Mouse (Mus musculus) adrenal gland, adult 8-10 months (tissue): ENCODE measurements around the gene Zfp11. TPM values are rescaled to one million over a fixed set of nuclear protein-coding genes. Genes with fewer than 3 reads are reported as not detected.

Source experiments
- DNase-seq: peaks from one replicate; pipeline ENCODE4 v3.0.0; 2022
- total RNA-seq, 4 experiments: library from RNA; stranded (reverse); gene quantifications; 2 replicates each; pipeline ENCODE4 v1.2.4; 2022

Gene Zfp11
- total RNA-seq, 4 experiments from 2014 or later: 3.4 to 5.2 (median 4.1) TPM

DNA sequence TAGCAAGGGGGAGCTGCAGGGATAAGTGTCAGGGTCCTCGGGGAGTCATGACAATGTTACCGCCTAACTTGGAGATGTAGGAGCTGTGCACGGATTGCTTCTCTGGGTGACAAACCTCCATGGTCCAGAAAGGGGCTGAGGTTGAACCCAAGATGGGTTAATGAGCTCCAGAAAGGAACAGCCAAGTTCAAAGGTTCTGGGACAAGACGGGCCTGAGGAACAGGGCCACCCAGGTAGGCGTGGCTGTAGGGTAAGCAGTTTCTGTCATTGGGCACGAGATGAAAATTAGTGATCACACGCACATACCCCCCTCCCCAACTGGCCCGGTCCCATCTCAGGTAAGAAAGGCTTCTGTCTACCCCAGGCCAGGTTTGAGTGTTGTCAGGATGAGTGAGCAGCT is 62.4 kb downstream of the Zfp11 start:
- DNase-seq: no peak

Other genes with a start within 250 kb of the Zfp11 start
- gene Sfswap, start 168.9 kb downstream of the Zfp11 start, total RNA-seq: 100 to 1,000 TPM in 1 of 4 experiments, 10 to 100 TPM in 3; 46.9 to 101 (median 65.6) TPM
- 1 to 10 TPM in 3 of 4 experiments, under 1 TPM in 1; 0.70 to 1.7 (median 1.2) TPM for gene Mmp17, start 85.9 kb downstream of the Zfp11 start, total RNA-seq
- not detected for gene Sept14, start 38.4 kb upstream of the Zfp11 start, total RNA-seq
- gene Mrps17, start 45.4 kb upstream of the Zfp11 start, total RNA-seq: 100 to 1,000 TPM in 1 of 4 experiments, 10 to 100 TPM in 3; 88.6 to 111 (median 90.3) TPM
- 100 to 1,000 TPM; 133 to 158 (median 149) TPM for gene Nipsnap2, start 55.0 kb upstream of the Zfp11 start, total RNA-seq
- 10 to 100 TPM; 19.7 to 25.4 (median 22.5) TPM for gene Psph, start 117.3 kb upstream of the Zfp11 start, total RNA-seq
- gene Sumf2, start 176.9 kb upstream of the Zfp11 start, total RNA-seq: 10 to 100 TPM; 30.2 to 69.8 (median 54.5) TPM
- 1,000 to 10,000 TPM in 1 of 4 experiments, 100 to 1,000 TPM in 3; 716 to 1,044 (median 882) TPM for gene Chchd2, start 217.4 kb upstream of the Zfp11 start, total RNA-seq
- gene Zbed5, start 225.6 kb upstream of the Zfp11 start, total RNA-seq: 1 to 10 TPM; 1.5 to 3.3 (median 2.0) TPM
- 1 to 10 TPM in 3 of 4 experiments, under 1 TPM in 1; 0.49 to 2.6 (median 1.1) TPM for gene Phkg1, start 228.4 kb upstream of the Zfp11 start, total RNA-seq
- 1 to 10 TPM; 3.3 to 7.2 (median 5.0) TPM for gene Nupr1l, start 238.4 kb upstream of the Zfp11 start, total RNA-seq